Mouse (Mus musculus) lung, adult 2 months (tissue): ENCODE data around the gene Tex21. TPM values are rescaled to one million over a fixed set of nuclear protein-coding genes. Genes with fewer than 3 reads are reported as not detected.

Source experiments
- DNase-seq: peaks from one replicate; pipeline ENCODE4 v3.0.0; 2022
- H3K4me1 ChIP-seq: fragments of 200-500 bp; 2 replicates; pipeline ENCODE4 v1.6.1; 2011; ENCODE audit warnings: low read length; ENCODE audit not compliant: control insufficient read depth, insufficient read depth
- H3K4me3 ChIP-seq: fragments of 200-500 bp; replicated peaks from 2 replicates; pipeline ENCODE3; 2011; ENCODE audit warnings: low read depth, mild to moderate bottlenecking, control low read depth, low read length; ENCODE audit errors: extremely low read depth
- CTCF ChIP-seq: fragments of 200-500 bp; IDR thresholded peaks from 2 replicates; pipeline ENCODE4 v1.5.1; 2011; ENCODE audit warnings: mild to moderate bottlenecking, low read length, control low read depth; ENCODE audit not compliant: insufficient read depth
- POLR2A ChIP-seq: fragments of 200-500 bp; IDR thresholded peaks from 2 replicates; pipeline ENCODE4 v1.6.1; 2011; ENCODE audit warnings: low read depth, mild to moderate bottlenecking, control low read depth, low read length, borderline replicate concordance; ENCODE audit errors: extremely low read depth
- WGBS: fragments of 180-500 bp; shearing (Covaris S2); methylation state at CpG from one replicate; pipeline ENCODE4 v1.1.7; 2018; 5-methylcytosine and 5-hydroxymethylcytosine counted together
- polyA plus RNA-seq: library from polyadenylated mRNA; depleted of rRNA; stranded (reverse); fragments of >200 nt; gene quantifications from 2 replicates; pipeline ENCODE4 v1.2.3, GENCODE M21; 2012

The Tex21 gene
- polyA plus RNA-seq, 1 experiment = not detected

GRCm38 (mm10) chr12:76280556-76280955, 34.0 kb upstream of the Tex21 start:
- TF ChIP-seq POLR2A = no peak
- no peak for TF ChIP-seq CTCF
- 84% methylated on average over 9 of the region's 9 CpGs for WGBS
- no peak for DNase-seq
- Histone ChIP-seq H3K4me3 (no peak overlapping the region), H3K4me1 (no peaks in the 10 kb centered on the region)

GRCm38 (mm10) chr12:76278209-76278608, 31.7 kb upstream of the Tex21 start:
- H3K4me3 ChIP-seq = no peak overlapping the region
- whole genome bisulfite sequencing = 51% methylated on average over 6 of the region's 6 CpGs
- TF ChIP-seq CTCF (no peak), POLR2A (no peak)
- DNase-seq = no peak
- no peaks in the 10 kb centered on the region for H3K4me1 ChIP-seq

GRCm38 (mm10) chr12:76272610-76273524, 26.3 kb upstream of the Tex21 start:
- no peak overlapping the region for H3K4me3 ChIP-seq
- DNase-seq = no peak
- 78% methylated on average over 10 of the region's 10 CpGs for WGBS
- no peak for TF ChIP-seq POLR2A
- no peak for TF ChIP-seq CTCF
- H3K4me1 ChIP-seq = no peaks in the 10 kb centered on the region

GRCm38 (mm10) chr12:76271516-76271915, 25.0 kb upstream of the Tex21 start:
- Histone ChIP-seq H3K4me3 (no peak overlapping the region), H3K4me1 (peaks cover 3% of the 10 kb centered on the region)
- TF ChIP-seq CTCF (no peak), POLR2A (no peak)
- 65% methylated on average over 6 of the region's 6 CpGs for WGBS
- no peak for DNase-seq

- TF ChIP-seq POLR2A = no peak
- TF ChIP-seq CTCF = no peak
- 74% methylated on average over 7 of the region's 7 CpGs for WGBS
- no peak for DNase-seq
- H3K4me3 ChIP-seq = no peak overlapping the region
- H3K4me1 ChIP-seq = peaks cover 3% of the 10 kb centered on the region
Measured at GRCm38 (mm10) chr12:76269196-76269595, 22.6 kb upstream of the Tex21 start.

GRCm38 (mm10) chr12:76268686-76269085, 22.1 kb upstream of the Tex21 start:
- TF ChIP-seq POLR2A (no peak), CTCF (no peak)
- Histone ChIP-seq H3K4me3 (no peak overlapping the region), H3K4me1 (peaks cover 3% of the 10 kb centered on the region)
- WGBS = 82% methylated on average over 10 of the region's 10 CpGs
- DNase-seq = no peak

GRCm38 (mm10) chr12:76266875-76267274, 20.3 kb upstream of the Tex21 start:
- no peak for DNase-seq
- WGBS = 50% methylated on average over 9 of the region's 9 CpGs
- no peak overlapping the region for H3K4me3 ChIP-seq
- H3K4me1 ChIP-seq = peaks cover 5% of the 10 kb centered on the region
- TF ChIP-seq CTCF (peak; percentile 25), POLR2A (no peak)

- no peak overlapping the region for H3K4me3 ChIP-seq
- TF ChIP-seq POLR2A (no peak), CTCF (no peak)
- 57% methylated on average over 6 of the region's 6 CpGs for WGBS
- DNase-seq = no peak
- peaks cover 5% of the 10 kb centered on the region for H3K4me1 ChIP-seq
Measured at GRCm38 (mm10) chr12:76265001-76265400, 18.5 kb upstream of the Tex21 start.

- TF ChIP-seq POLR2A = no peak
- no peak for TF ChIP-seq CTCF
- H3K4me3 ChIP-seq = no peak overlapping the region
- DNase-seq = no peak
- peaks cover 5% of the 10 kb centered on the region for H3K4me1 ChIP-seq
- WGBS = 60% methylated on average over 9 of the region's 9 CpGs
Measured at GRCm38 (mm10) chr12:76264325-76264965, 17.9 kb upstream of the Tex21 start.
